Comparison of ENCODE assay signal across 23 mouse cellular contexts in genomic region chr15:56562143-56562542, GRCm38 (mm10).
DNase-seq lines count a peak whose midpoint lies in the region; ATAC-seq and TF ChIP-seq lines count a peak whose summit lies in the region.
"Had no signal": no experiment of that assay in that cellular context is flagged by ENCODE, and none has a peak within 500 bp of the region (broad histone marks: within the 10 kb centered on the region; RNA-seq: fewer than 3 reads in every experiment).

No protein-coding gene starts in this region.

- H3K9ac ChIP-seq in lung, embryonic 14.5 days, result no peak overlapping the region
- H3K9ac ChIP-seq: embryonic facial prominence, embryonic 13.5 days; forebrain, embryonic 12.5 days; heart, embryonic 15.5 days; hindbrain, embryonic 14.5 days; intestine, embryonic 15.5 days had no signal

- no peaks in the 10 kb centered on the region for H3K36me3 ChIP-seq in lung, embryonic 14.5 days (ENCODE audit: insufficient read depth)
- H3K36me3 ChIP-seq: embryonic facial prominence, embryonic 13.5 days; forebrain, embryonic 12.5 days; heart, embryonic 15.5 days; hindbrain, embryonic 10.5 days; intestine, embryonic 15.5 days had no signal

- TF ChIP-seq CTCF in lung, embryonic 14.5 days (IDR thresholded peaks at IDR 0.05; ENCODE audit: low read depth), result no peak

- no peaks in the 10 kb centered on the region for H3K27me3 ChIP-seq in lung, embryonic 14.5 days (ENCODE audit: insufficient read depth, low read length)
- H3K27me3 ChIP-seq: embryonic facial prominence, embryonic 13.5 days; forebrain, embryonic 12.5 days; heart, embryonic 15.5 days; intestine, embryonic 15.5 days had no signal

- no peaks in the 10 kb centered on the region for H3K4me1 ChIP-seq in lung, embryonic 14.5 days (ENCODE audit: insufficient read depth)
- H3K4me1 ChIP-seq: embryonic facial prominence, embryonic 13.5 days; forebrain, embryonic 12.5 days; heart, embryonic 15.5 days; hindbrain, embryonic 10.5 days; intestine, embryonic 15.5 days had no signal

- 68% methylated on average over 2 of the region's 2 CpGs for WGBS in lung, embryonic 14.5 days

- intact Hi-C loops in heart, postnatal 25 days (cut with DNase I), result no loop called here

- H3K27ac ChIP-seq in lung, embryonic 14.5 days (ENCODE audit: low read depth), result no peak overlapping the region
- H3K27ac ChIP-seq: embryonic facial prominence, embryonic 13.5 days; forebrain, embryonic 12.5 days; heart, embryonic 15.5 days; hindbrain, embryonic 10.5 days; hindbrain, embryonic 14.5 days; intestine, embryonic 15.5 days had no signal

- no peak overlapping the region for H3K4me2 ChIP-seq in lung, embryonic 14.5 days
- H3K4me2 ChIP-seq: embryonic facial prominence, embryonic 13.5 days; forebrain, embryonic 12.5 days; heart, embryonic 15.5 days; hindbrain, embryonic 14.5 days; intestine, embryonic 15.5 days had no signal

- no peaks in the 10 kb centered on the region for H3K9me3 ChIP-seq in lung, embryonic 14.5 days (ENCODE audit: low read depth, low read length)
- H3K9me3 ChIP-seq: embryonic facial prominence, embryonic 13.5 days; forebrain, embryonic 12.5 days; heart, embryonic 15.5 days; hindbrain, embryonic 10.5 days; intestine, embryonic 15.5 days had no signal

- ATAC-seq in frontal cortex, adult (ENCODE audit: low TSS enrichment), result peak; percentile 41; the same call in 1 of the 2 replicates
- peak; percentile 24; the same call in 1 of the 2 replicates for ATAC-seq in lung, embryonic 14.5 days (ENCODE audit: insufficient read depth)
- ATAC-seq: activated CD4-positive, CD25-positive, alpha-beta regulatory T cell, adult 4 months; forebrain, embryonic 16.5 days; intestine, embryonic 15.5 days; Patski had no signal

- DNase-seq in frontal cortex, adult 2 months (ENCODE audit: extremely low spot score in 1 of 2, low spot score in 1 of 2), result no peak
- peak; percentile 60 for DNase-seq in heart, adult 11 months
- no peak for DNase-seq in heart, postnatal 25 days (ENCODE audit: low spot score)
- peak; percentile 62 for DNase-seq in lung, embryonic 14.5 days
- no peak for DNase-seq in lung, adult 18-20 months
- no peak for DNase-seq in MN1 (ENCODE audit: low spot score)
- DNase-seq: adrenal gland, adult 2 months; adrenal gland, postnatal 36 days; cerebellum, adult 11 months; cerebellum, adult 8-10 months; cerebellum, postnatal 25 days; heart, postnatal 14 days; kidney, adult 18-20 months had no signal

- H3K4me3 ChIP-seq in lung, embryonic 14.5 days (ENCODE audit: low read depth, low read length), result no peak overlapping the region
- H3K4me3 ChIP-seq: embryonic facial prominence, embryonic 13.5 days; forebrain, embryonic 12.5 days; heart, embryonic 15.5 days; hindbrain, embryonic 10.5 days; intestine, embryonic 15.5 days had no signal

Comparison
In these comparisons a context has a peak if more than half of its experiments do, and no peak if none do; other contexts are left out.
1. DNase-seq: peak in heart, adult 11 months (single experiment) and lung, embryonic 14.5 days (single experiment); none in frontal cortex, adult 2 months (0 of 2), heart, postnatal 25 days (single experiment), lung, adult 18-20 months (0 of 2) and MN1 (single experiment).